Mouse (Mus musculus) natural killer cell, adult 2 months (primary cell): ENCODE measurements at regions not wholly inside any gene's neighbourhood (a gene's known extent, or its start where the extent isn't known, plus 50 kb on each side); places are given as distances from the start of the nearest gene placed in this dataset.

Experiments
- DNase-seq, 2 experiments: peaks; one replicate each; pipeline ENCODE4 v3.0.0; 2022; ENCODE audit warnings: low spot score in 2 of 2

DNA sequence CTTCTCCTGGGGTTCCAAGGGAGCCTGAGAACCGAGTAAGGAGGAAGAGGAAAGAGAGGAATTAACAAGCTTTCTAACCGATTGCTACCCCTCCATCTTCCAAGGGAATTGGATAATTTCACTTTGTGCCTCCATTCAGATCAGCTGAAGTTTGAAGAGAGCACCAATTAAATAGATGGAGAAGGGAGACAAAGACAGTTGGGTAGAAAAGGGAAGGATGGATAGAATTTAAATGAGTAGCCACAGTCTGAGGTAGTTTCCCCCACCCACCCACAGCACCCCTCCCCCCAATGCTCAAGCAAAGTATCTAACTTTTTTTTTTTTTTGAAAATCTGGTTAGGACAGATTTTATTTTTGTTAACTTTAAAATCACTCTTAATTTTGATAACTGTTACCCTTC, 87.2 kb upstream of the Slc7a11 start:
- DNase-seq, result no peak

- no peak for DNase-seq
Measured at GRCm38 (mm10) chr3:50524006-50524405, 80.6 kb upstream of the Slc7a11 start.

GRCm38 (mm10) chr3:50507211-50507610, 63.8 kb upstream of the Slc7a11 start:
- DNase-seq, result no peak
